Mouse (Mus musculus) thymus, postnatal 0 days (tissue): Measurements from ENCODE around the gene Rpap1. TPM values are rescaled to one million over a fixed set of nuclear protein-coding genes. Genes with fewer than 3 reads are reported as not detected.
A peak's percentile ranks its signal among the peaks of the same experiment; 100 is the strongest.

Experiments used
- DNase-seq: peaks from one replicate; pipeline ENCODE4 v3.0.0-alpha.2; 2015; ENCODE audit warnings: low spot score
- polyA plus RNA-seq: library from polyadenylated mRNA; unstranded; fragments of >200 nt; fragmentation: Nextera tagmentation; extraction: Ambion mirVana; gene quantifications from 2 replicates; pipeline ENCODE4 v1.2.1, GENCODE M21; 2015

Rpap1 gene
- 17.9 and 18.0 TPM in 2 replicates for polyA plus RNA-seq

- peak; percentile 85 for DNase-seq
Observed at GRCm38 (mm10) chr2:119787206-119787883, at the start of gene Rpap1. Gene Rpap1, minus strand, starts transcription at chr2:119787537.

- no peak for DNase-seq
Observed at GRCm38 (mm10) chr2:119834231-119834630, 46.9 kb upstream of the Rpap1 start.

- no peak for DNase-seq
Observed at GRCm38 (mm10) chr2:119830579-119830978, 43.2 kb upstream of the Rpap1 start.

GRCm38 (mm10) chr2:119821136-119821535, 33.8 kb upstream of the Rpap1 start:
- DNase-seq, result no peak

- no peak for DNase-seq
Observed at GRCm38 (mm10) chr2:119818668-119819272, 31.4 kb upstream of the Rpap1 start.

GRCm38 (mm10) chr2:119817047-119817446, 29.7 kb upstream of the Rpap1 start:
- DNase-seq, result no peak

- no peak for DNase-seq
Observed at GRCm38 (mm10) chr2:119816611-119817010, 29.3 kb upstream of the Rpap1 start.

- peak; percentile 59 for DNase-seq
Observed at GRCm38 (mm10) chr2:119814376-119814933, 27.1 kb upstream of the Rpap1 start.

GRCm38 (mm10) chr2:119811490-119812146, 24.3 kb upstream of the Rpap1 start:
- no peak for DNase-seq

- no peak for DNase-seq
Observed at GRCm38 (mm10) chr2:119810890-119811289, 23.6 kb upstream of the Rpap1 start.

GRCm38 (mm10) chr2:119808881-119809280, 21.5 kb upstream of the Rpap1 start:
- DNase-seq, result no peak

- no peak for DNase-seq
Observed at GRCm38 (mm10) chr2:119808438-119808837, 21.1 kb upstream of the Rpap1 start.

- no peak for DNase-seq
Observed at GRCm38 (mm10) chr2:119805536-119805935, 18.2 kb upstream of the Rpap1 start.

GRCm38 (mm10) chr2:119804776-119805175, 17.4 kb upstream of the Rpap1 start:
- no peak for DNase-seq

- DNase-seq, result no peak
Observed at GRCm38 (mm10) chr2:119804275-119804628, 16.9 kb upstream of the Rpap1 start.

GRCm38 (mm10) chr2:119803618-119804274, 16.4 kb upstream of the Rpap1 start:
- DNase-seq, result no peak

- no peak for DNase-seq
Observed at GRCm38 (mm10) chr2:119802767-119803617, 15.7 kb upstream of the Rpap1 start.

GRCm38 (mm10) chr2:119800876-119801846, 13.8 kb upstream of the Rpap1 start:
- DNase-seq, result no peak

- peak; percentile 46 for DNase-seq
Observed at GRCm38 (mm10) chr2:119799961-119800550, 12.7 kb upstream of the Rpap1 start.
